Mouse (Mus musculus) kidney, adult 2 months (tissue): ENCODE data around the gene Camkv.

ENCODE experiments used
- CTCF ChIP-seq: fragments of 200-500 bp; conservative IDR thresholded peaks from 2 replicates; pipeline ENCODE4 v1.5.1; 2011; ENCODE audit warnings: low read depth, mild to moderate bottlenecking, control low read depth, low read length, moderate library complexity, mixed read lengths; ENCODE audit not compliant: insufficient read depth, insufficient read length
- POLR2A ChIP-seq: fragments of 200-500 bp; IDR thresholded peaks from one replicate; pipeline ENCODE4 v1.6.1; 2011; ENCODE audit warnings: low read depth, low read length, control low read depth

DNA sequence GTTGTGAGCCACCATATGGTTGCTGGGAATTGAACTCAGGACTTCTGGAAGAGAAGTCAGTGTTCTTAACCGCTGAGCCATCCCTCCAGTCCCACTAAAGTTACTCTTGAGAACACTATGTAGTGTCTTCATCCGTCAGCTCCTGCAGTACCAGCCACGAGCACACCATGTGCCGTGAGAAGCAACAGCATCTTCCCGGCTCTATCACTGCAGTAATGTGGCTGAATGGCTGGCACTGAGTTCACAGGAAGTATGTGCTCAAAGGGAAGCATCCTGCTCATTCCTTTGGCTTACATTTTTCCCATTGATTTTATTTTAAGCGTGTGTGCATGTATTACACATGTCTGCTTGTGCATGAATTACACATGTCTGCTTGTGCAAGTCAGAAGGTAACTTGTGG, 32.0 kb downstream of the Camkv start:
- no peak for TF ChIP-seq POLR2A
- TF ChIP-seq CTCF: no peak
